Mouse (Mus musculus): ENCODE measurements at regions not wholly inside any gene's neighbourhood (a gene's known extent, or its start where the extent isn't known, plus 50 kb on each side); places are given as distances from the start of the nearest gene placed in this dataset.

GRCm38 (mm10) chr12:70674144-70674543, 151.2 kb upstream of the Frmd6 start:
- DNase-seq: no peak

- DNase-seq: peak; percentile 76
Observed at GRCm38 (mm10) chr12:70675846-70676245, 149.5 kb upstream of the Frmd6 start.

- peak; percentile 97 for DNase-seq
Observed at GRCm38 (mm10) chr12:70679701-70680425, 145.5 kb upstream of the Frmd6 start.

GRCm38 (mm10) chr12:70681407-70681990, 143.8 kb upstream of the Frmd6 start:
- DNase-seq: no peak

GRCm38 (mm10) chr12:70684354-70684753, 141.0 kb upstream of the Frmd6 start:
- no peak for DNase-seq

- DNase-seq: no peak
Observed at GRCm38 (mm10) chr12:70685432-70685831, 139.9 kb upstream of the Frmd6 start.

- no peak for DNase-seq
Observed at GRCm38 (mm10) chr12:70686337-70686736, 139.0 kb upstream of the Frmd6 start.

GRCm38 (mm10) chr12:70686971-70687370, 138.3 kb upstream of the Frmd6 start:
- peak; percentile 90 for DNase-seq

- DNase-seq: peak; percentile 98
Observed at GRCm38 (mm10) chr12:70695162-70695561, 130.2 kb upstream of the Frmd6 start.

- no peak for DNase-seq
Observed at GRCm38 (mm10) chr12:70696256-70696655, 129.1 kb upstream of the Frmd6 start.

GRCm38 (mm10) chr12:70698466-70698865, 126.8 kb upstream of the Frmd6 start:
- DNase-seq: peak; percentile 91

GRCm38 (mm10) chr12:70702473-70702872, 122.8 kb upstream of the Frmd6 start:
- DNase-seq: peak; percentile 91

- no peak for DNase-seq
Observed at GRCm38 (mm10) chr12:70706806-70707628, 118.3 kb upstream of the Frmd6 start.

- peak; percentile 95 for DNase-seq
Observed at GRCm38 (mm10) chr12:70707629-70708289, 117.6 kb upstream of the Frmd6 start.

- no peak for DNase-seq
Observed at GRCm38 (mm10) chr12:70708290-70708668, 117.0 kb upstream of the Frmd6 start.

GRCm38 (mm10) chr12:70710311-70710710, 115.0 kb upstream of the Frmd6 start:
- DNase-seq: no peak

GRCm38 (mm10) chr12:70711030-70711429, 114.3 kb upstream of the Frmd6 start:
- DNase-seq: peak; percentile 62

GRCm38 (mm10) chr12:70712322-70713024, 112.8 kb upstream of the Frmd6 start:
- DNase-seq: peak; percentile 72

- peak; percentile 91 for DNase-seq
Observed at GRCm38 (mm10) chr12:70713499-70714280, 111.6 kb upstream of the Frmd6 start.

GRCm38 (mm10) chr12:70714281-70714679, 111.0 kb upstream of the Frmd6 start:
- DNase-seq: peak; percentile 90

GRCm38 (mm10) chr12:70715836-70716235, 109.5 kb upstream of the Frmd6 start:
- DNase-seq: peak; percentile 23

GRCm38 (mm10) chr12:70718602-70719001, 106.7 kb upstream of the Frmd6 start:
- peak; percentile 8 for DNase-seq
